Mouse (Mus musculus): ENCODE measurements around the gene Rpa3.

GRCm38 (mm10) chr6:8307878-8308775 is 49.2 kb upstream of the Rpa3 start:
- TF ChIP-seq GATA1 (IDR thresholded peaks at IDR 0.05; ENCODE audit: low read length): no peak
- TF ChIP-seq TAL1 (IDR thresholded peaks at IDR 0.05; ENCODE audit: low read length): no peak

Data from erythroblast, embryonic 14.5 days (primary cell).